Mouse (Mus musculus) urinary bladder, postnatal 10 days (tissue): ENCODE data around the gene Olfr1411.

Experiments used
- DNase-seq: peaks from one replicate; pipeline ENCODE4 v3.0.0; 2022; ENCODE audit warnings: low spot score

Olfr1411 gene

GRCm38 (mm10) chr1:92640393-92640792, 46.2 kb downstream of the Olfr1411 start:
- DNase-seq, result no peak

DNA sequence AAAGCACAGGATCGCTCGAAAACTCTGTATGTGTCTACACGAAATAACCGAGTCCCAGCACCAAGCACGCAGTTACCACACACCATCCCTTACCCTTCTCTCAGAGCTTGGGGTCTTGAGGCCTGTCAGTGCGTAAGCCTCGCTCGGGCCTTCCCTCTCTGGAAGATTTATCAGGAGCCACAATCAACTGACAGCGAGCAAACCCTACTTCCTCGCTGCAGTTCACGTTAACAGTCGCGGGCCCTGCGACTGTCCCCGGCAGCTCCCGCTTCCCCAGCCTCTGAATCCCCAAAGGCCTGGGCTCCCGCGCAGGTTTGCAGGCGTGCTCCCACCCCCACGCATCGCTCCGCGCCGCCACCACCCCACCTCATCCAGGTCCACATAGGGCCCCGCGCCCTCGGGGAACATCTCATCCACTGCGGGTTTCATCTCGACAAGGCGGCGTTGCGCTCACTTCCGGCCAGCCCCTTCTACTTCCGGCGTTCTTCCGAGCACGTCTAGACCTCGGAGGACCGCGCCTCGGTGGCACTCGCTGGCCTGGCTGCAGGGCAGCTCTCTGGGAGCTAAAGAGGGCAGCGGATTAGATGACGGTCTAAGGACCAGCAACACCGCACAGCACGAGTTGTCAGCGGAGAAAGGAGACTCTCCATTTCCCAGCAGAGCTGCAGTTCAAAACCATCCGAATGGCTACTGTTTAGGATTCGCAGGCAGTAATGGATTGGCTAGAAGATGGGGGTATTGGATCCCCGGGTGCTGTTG, 47.5 kb downstream of the Olfr1411 start, which contains the start of gene Cops9:
Cops9 (minus strand) TSS at position 472 of the 759 bp plus-strand sequence.
- peak; percentile 54 for DNase-seq

DNA sequence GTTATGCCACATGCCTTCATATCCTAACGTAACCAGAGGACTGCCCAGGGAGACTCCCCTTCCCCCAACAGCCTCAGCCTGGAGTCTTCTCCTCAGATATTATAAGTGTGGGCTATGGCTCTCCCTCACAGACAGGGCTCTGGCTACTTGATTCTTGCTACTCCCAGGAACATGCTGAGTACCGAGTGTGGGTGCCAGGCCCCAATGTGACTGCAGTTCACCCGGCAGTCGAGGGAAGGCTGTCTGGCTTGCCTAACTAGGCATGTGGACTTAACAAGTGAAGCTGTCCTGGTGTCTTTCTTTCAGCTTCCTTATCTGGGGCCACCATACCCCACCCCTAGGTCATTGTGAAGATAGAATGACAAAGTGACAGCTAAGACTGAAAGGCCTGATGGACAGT, 49.5 kb downstream of the Olfr1411 start:
- peak; percentile 2 for DNase-seq

DNA sequence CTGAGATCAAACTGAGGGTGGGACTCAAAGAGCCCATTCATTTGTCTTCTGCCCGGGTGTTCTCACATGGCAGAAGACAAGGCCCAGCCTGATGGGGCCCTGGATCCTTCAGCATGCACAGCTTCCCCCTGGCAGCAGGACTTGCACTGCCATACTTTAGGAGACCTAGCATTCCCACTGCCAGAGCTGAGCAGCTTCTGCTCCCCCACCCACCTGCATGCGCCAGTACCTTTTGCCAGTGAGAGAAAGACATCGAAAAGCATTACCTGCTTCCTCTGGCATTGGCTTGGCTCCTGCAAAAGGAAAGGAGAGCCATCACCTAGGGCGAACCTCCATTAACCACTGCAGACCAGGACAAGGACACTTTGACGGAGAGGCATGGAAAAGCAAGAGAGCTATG, 50.7 kb downstream of the Olfr1411 start:
- DNase-seq, result peak; percentile 4

- DNase-seq, result no peak
Measured at GRCm38 (mm10) chr1:92646111-92646510, 51.9 kb downstream of the Olfr1411 start.

- DNase-seq, result no peak
Measured at GRCm38 (mm10) chr1:92646601-92647000, 52.4 kb downstream of the Olfr1411 start.

- no peak for DNase-seq
Measured at GRCm38 (mm10) chr1:92647026-92647425, 52.8 kb downstream of the Olfr1411 start.
